Mouse (Mus musculus) kidney, postnatal 25 days (tissue): Measurements from ENCODE around the gene Cited2.

ENCODE experiments used
- DNase-seq, 2 experiments: peaks; one replicate each; pipeline ENCODE4 v3.0.0; 2021; ENCODE audit warnings: mixed read lengths in 2 of 2

Gene Cited2

GRCm38 (mm10) chr10:17723871-17724741, 1.1 kb downstream of the Cited2 start:
- peak; percentile 53 to 75 for DNase-seq

- no peak for DNase-seq
These were observed 2.1 kb downstream of the Cited2 start for GRCm38 (mm10) chr10:17725037-17725584.

GRCm38 (mm10) chr10:17725644-17726372, 2.8 kb downstream of the Cited2 start:
- DNase-seq: peak; percentile 20 to 45

- DNase-seq: peak; percentile 12 to 33
These were observed 3.3 kb downstream of the Cited2 start for GRCm38 (mm10) chr10:17726373-17726720.

GRCm38 (mm10) chr10:17727161-17727925, 4.3 kb downstream of the Cited2 start:
- peak; percentile 56 to 58 for DNase-seq

- peak in 1 of 2 experiments; percentile 40 for DNase-seq
These were observed 4.9 kb downstream of the Cited2 start for GRCm38 (mm10) chr10:17727926-17728279.

GRCm38 (mm10) chr10:17728711-17729110, 5.7 kb downstream of the Cited2 start:
- no peak for DNase-seq

- no peak for DNase-seq
These were observed 6.5 kb downstream of the Cited2 start for GRCm38 (mm10) chr10:17729476-17729875.

GRCm38 (mm10) chr10:17733057-17733456, 10.0 kb downstream of the Cited2 start:
- peak; percentile 77 to 88 for DNase-seq

- no peak for DNase-seq
These were observed 19.6 kb downstream of the Cited2 start for GRCm38 (mm10) chr10:17742581-17742980.

- no peak for DNase-seq
These were observed 29.5 kb downstream of the Cited2 start for GRCm38 (mm10) chr10:17752478-17752877.

GRCm38 (mm10) chr10:17759772-17760171, 36.8 kb downstream of the Cited2 start:
- no peak for DNase-seq

GRCm38 (mm10) chr10:17760750-17761613, 38.0 kb downstream of the Cited2 start:
- no peak for DNase-seq

- no peak for DNase-seq
These were observed 38.6 kb downstream of the Cited2 start for GRCm38 (mm10) chr10:17761652-17762051.

GRCm38 (mm10) chr10:17762946-17763345, 39.9 kb downstream of the Cited2 start:
- DNase-seq: no peak

GRCm38 (mm10) chr10:17769856-17770255, 46.8 kb downstream of the Cited2 start:
- no peak for DNase-seq

GRCm38 (mm10) chr10:17772364-17772763, 49.3 kb downstream of the Cited2 start:
- DNase-seq: no peak

- no peak for DNase-seq
These were observed 51.3 kb downstream of the Cited2 start for GRCm38 (mm10) chr10:17774366-17774765.

- no peak for DNase-seq
These were observed 52.1 kb downstream of the Cited2 start for GRCm38 (mm10) chr10:17775079-17775478.
